Comparison of ENCODE assay signal across 15 mouse cellular contexts in genomic region chr6:121176011-121176730, GRCm38 (mm10). TPM values are rescaled to one million over a fixed set of nuclear protein-coding genes. Genes with fewer than 3 reads are reported as not detected.
DNase-seq lines count a peak whose midpoint lies in the region; ATAC-seq lines count a peak whose summit lies in the region.
"Had no signal": no experiment of that assay in that cellular context is flagged by ENCODE, and none has a peak within 500 bp of the region (broad histone marks: within the 10 kb centered on the region; RNA-seq: fewer than 3 reads in every experiment).

No protein-coding gene starts in this region.

- no peaks in the 10 kb centered on the region for H3K9me3 ChIP-seq in heart, embryonic 11.5 days (replicated peaks; ENCODE audit: control insufficient read depth, low read length)
- no peaks in the 10 kb centered on the region for H3K9me3 ChIP-seq in heart, embryonic 12.5 days (replicated peaks)
- no peaks in the 10 kb centered on the region for H3K9me3 ChIP-seq in hindbrain, embryonic 16.5 days (ENCODE audit: control insufficient read depth, low read length)
- no peaks in the 10 kb centered on the region for H3K9me3 ChIP-seq in midbrain, embryonic 16.5 days (replicated peaks; ENCODE audit: control insufficient read depth, low read length, poor library complexity, severe bottlenecking)
- H3K9me3 ChIP-seq: liver, embryonic 12.5 days had no signal

- H3K4me2 ChIP-seq in heart, embryonic 11.5 days: 0 out of 2 replicates have a peak overlapping the region, but pooled peaks have one; percentile 19
- H3K4me2 ChIP-seq in heart, embryonic 12.5 days: no peak overlapping the region
- no peak overlapping the region for H3K4me2 ChIP-seq in hindbrain, embryonic 16.5 days (ENCODE audit: low read length)
- H3K4me2 ChIP-seq in midbrain, embryonic 16.5 days (ENCODE audit: low read length): no peak overlapping the region
- H3K4me2 ChIP-seq: liver, embryonic 12.5 days had no signal

- H3K27ac ChIP-seq in heart, embryonic 11.5 days (ENCODE audit: low read depth, low read length): no peak overlapping the region
- no peak overlapping the region for H3K27ac ChIP-seq in heart, embryonic 12.5 days (ENCODE audit: poor library complexity, severe bottlenecking)
- H3K27ac ChIP-seq in hindbrain, embryonic 16.5 days (ENCODE audit: low read depth, low read length): no peak overlapping the region
- H3K27ac ChIP-seq in midbrain, embryonic 16.5 days (ENCODE audit: low read length): no peak overlapping the region
- H3K27ac ChIP-seq: kidney, postnatal 0 days; liver, embryonic 12.5 days; macrophage had no signal

- no peak for ATAC-seq in heart, embryonic 11.5 days (replicated peaks; ENCODE audit: insufficient number of reproducible peaks, low FRiP score, low TSS enrichment)
- no peak for ATAC-seq in heart, embryonic 12.5 days (ENCODE audit: insufficient number of reproducible peaks, low FRiP score)
- peak; percentile 43; the same call in 1 of the 2 replicates for ATAC-seq in hindbrain, embryonic 16.5 days
- peak; percentile 34; the same call in 1 of the 2 replicates for ATAC-seq in midbrain, embryonic 16.5 days
- ATAC-seq: liver, embryonic 12.5 days; Patski had no signal

- no peak overlapping the region for H3K4me3 ChIP-seq in heart, embryonic 11.5 days (ENCODE audit: low read depth, low read length)
- no peak overlapping the region for H3K4me3 ChIP-seq in heart, embryonic 12.5 days
- H3K4me3 ChIP-seq in hindbrain, embryonic 16.5 days (ENCODE audit: low read length): no peak overlapping the region
- H3K4me3 ChIP-seq in midbrain, embryonic 16.5 days (ENCODE audit: low read depth, low read length): no peak overlapping the region
- H3K4me3 ChIP-seq: liver, embryonic 12.5 days had no signal

- DNase-seq in R1 (ENCODE audit: low read depth, low spot score): peak; percentile 41
- no peak for DNase-seq in left cerebral cortex, adult 8-10 months (ENCODE audit: low spot score in 2 of 2)
- DNase-seq in thymus, postnatal 25 days: no peak
- no peak for DNase-seq in gastrocnemius, postnatal 4 days (ENCODE audit: low spot score in 2 of 2)
- DNase-seq: adrenal gland, postnatal 14 days; cerebellum, adult 2 months; right cerebral cortex, postnatal 4 days had no signal

- H3K36me3 ChIP-seq in heart, embryonic 11.5 days (ENCODE audit: control insufficient read depth, insufficient read depth, low read length): no peaks in the 10 kb centered on the region
- H3K36me3 ChIP-seq in heart, embryonic 12.5 days: no peaks in the 10 kb centered on the region
- H3K36me3 ChIP-seq in hindbrain, embryonic 16.5 days (ENCODE audit: control insufficient read depth, insufficient read depth, low read length): no peaks in the 10 kb centered on the region
- no peaks in the 10 kb centered on the region for H3K36me3 ChIP-seq in midbrain, embryonic 16.5 days (ENCODE audit: control insufficient read depth, insufficient read depth, low read length)
- H3K36me3 ChIP-seq: liver, embryonic 12.5 days had no signal

- no peaks in the 10 kb centered on the region; the same call in 1 of the 2 replicates for H3K27me3 ChIP-seq in heart, embryonic 11.5 days (ENCODE audit: control insufficient read depth, insufficient read depth, low read length)
- no peaks in the 10 kb centered on the region for H3K27me3 ChIP-seq in heart, embryonic 12.5 days (replicated peaks)
- no peaks in the 10 kb centered on the region for H3K27me3 ChIP-seq in hindbrain, embryonic 16.5 days (replicated peaks; ENCODE audit: control insufficient read depth, insufficient read depth, low read length)
- no peaks in the 10 kb centered on the region for H3K27me3 ChIP-seq in midbrain, embryonic 16.5 days (ENCODE audit: control insufficient read depth, insufficient read depth, low read depth, low read length)
- H3K27me3 ChIP-seq: Patski had no signal

- 47% methylated on average over 14 of the region's 14 CpGs for WGBS in heart, embryonic 11.5 days (ENCODE audit: insufficient replicate concordance)
- 40% methylated on average over 14 of the region's 14 CpGs for WGBS in heart, embryonic 12.5 days
- WGBS in hindbrain, embryonic 16.5 days: 50% methylated on average over 14 of the region's 14 CpGs
- WGBS in midbrain, embryonic 16.5 days: 41% methylated on average over 14 of the region's 14 CpGs

- peaks cover 15% of the 10 kb centered on the region for H3K4me1 ChIP-seq in heart, embryonic 11.5 days (ENCODE audit: control insufficient read depth, insufficient read depth, low read length)
- H3K4me1 ChIP-seq in heart, embryonic 12.5 days (replicated peaks): peaks cover 24% of the 10 kb centered on the region
- H3K4me1 ChIP-seq in hindbrain, embryonic 16.5 days (ENCODE audit: control insufficient read depth, insufficient read depth, low read depth, low read length): 0 out of 2 replicates have a peak, but pooled peaks cover 3% of the 10 kb centered on the region
- peaks cover 7% of the 10 kb centered on the region; the same call in 1 of the 2 replicates for H3K4me1 ChIP-seq in midbrain, embryonic 16.5 days (ENCODE audit: control insufficient read depth, insufficient read depth, low read length)

- H3K9ac ChIP-seq in heart, embryonic 11.5 days (ENCODE audit: low read depth, low read length): peak overlapping the region; percentile 34; the same call in 1 of the 2 replicates
- no peak overlapping the region for H3K9ac ChIP-seq in heart, embryonic 12.5 days
- H3K9ac ChIP-seq in hindbrain, embryonic 16.5 days (ENCODE audit: low read depth, low read length): no peak overlapping the region
- H3K9ac ChIP-seq in midbrain, embryonic 16.5 days (ENCODE audit: low read depth, low read length): 0 out of 2 replicates have a peak overlapping the region, but pooled peaks have one; percentile 23
- H3K9ac ChIP-seq: liver, embryonic 12.5 days had no signal

RNA-seq across cellular contexts. Expression of gene Pex26, which starts 7.3 kb away (rescaled TPM):
- polyA plus RNA-seq in heart, embryonic 11.5 days (2014; fragmentation: Nextera tagmentation; extraction: Ambion mirVana): 3.8 and 4.1 TPM in 2 replicates
- 6.1 and 6.5 TPM in 2 replicates for polyA plus RNA-seq in heart, embryonic 12.5 days (2016; fragmentation: Nextera tagmentation; extraction: Ambion mirVana)
- 13.5 and 15.6 TPM in 2 replicates for polyA plus RNA-seq in hindbrain, embryonic 16.5 days (2015; fragmentation: Nextera tagmentation; extraction: Ambion mirVana)
- 17.6 and 18.6 TPM in 2 replicates for polyA plus RNA-seq in midbrain, embryonic 16.5 days (2015; fragmentation: Nextera tagmentation; extraction: Ambion mirVana)
- total RNA-seq in left cerebral cortex, adult 8-10 months (2022): 10 to 100 TPM; 14.2 to 17.0 (median 14.8) TPM
- 1 to 10 TPM; 5.8 to 6.1 TPM for total RNA-seq in gastrocnemius, postnatal 4 days (2021)

RNA-seq across cellular contexts. Expression of gene Tuba8, which starts 34.3 kb away (rescaled TPM):
- 0.59 and 1.0 TPM in 2 replicates for polyA plus RNA-seq in heart, embryonic 11.5 days (2014; fragmentation: Nextera tagmentation; extraction: Ambion mirVana)
- polyA plus RNA-seq in heart, embryonic 12.5 days (2016; fragmentation: Nextera tagmentation; extraction: Ambion mirVana): 0.42 and 0.55 TPM in 2 replicates
- polyA plus RNA-seq in hindbrain, embryonic 16.5 days (2015; fragmentation: Nextera tagmentation; extraction: Ambion mirVana): 1.0 and 1.8 TPM in 2 replicates
- polyA plus RNA-seq in midbrain, embryonic 16.5 days (2015; fragmentation: Nextera tagmentation; extraction: Ambion mirVana): 1.2 and 1.3 TPM in 2 replicates
- total RNA-seq in left cerebral cortex, adult 8-10 months (2022): 10 to 100 TPM in 3 of 4 experiments, 1 to 10 TPM in 1; 9.2 to 13.6 (median 10.5) TPM
- 10 to 100 TPM; 26.4 to 36.8 TPM for total RNA-seq in gastrocnemius, postnatal 4 days (2021)

RNA-seq across cellular contexts. Expression of gene Mical3, which starts 45.4 kb away (rescaled TPM):
- polyA plus RNA-seq in heart, embryonic 11.5 days (2014; fragmentation: Nextera tagmentation; extraction: Ambion mirVana): 32.3 and 53.2 TPM in 2 replicates
- 37.4 and 39.5 TPM in 2 replicates for polyA plus RNA-seq in heart, embryonic 12.5 days (2016; fragmentation: Nextera tagmentation; extraction: Ambion mirVana)
- 31.4 and 32.9 TPM in 2 replicates for polyA plus RNA-seq in hindbrain, embryonic 16.5 days (2015; fragmentation: Nextera tagmentation; extraction: Ambion mirVana)
- polyA plus RNA-seq in midbrain, embryonic 16.5 days (2015; fragmentation: Nextera tagmentation; extraction: Ambion mirVana): 37.0 and 43.2 TPM in 2 replicates
- total RNA-seq in left cerebral cortex, adult 8-10 months (2022): 100 to 1,000 TPM; 105 to 113 (median 110) TPM
- total RNA-seq in gastrocnemius, postnatal 4 days (2021): 100 to 1,000 TPM in 1 of 2 experiments, 10 to 100 TPM in 1; 99.9 to 103 TPM

Comparison
In these comparisons a context has a peak if more than half of its experiments do, and no peak if none do; other contexts are left out.
1. H3K9ac ChIP-seq: peak in heart, embryonic 11.5 days (single experiment) and midbrain, embryonic 16.5 days (single experiment); none in heart, embryonic 12.5 days (single experiment) and hindbrain, embryonic 16.5 days (single experiment).
2. ATAC-seq: peak in hindbrain, embryonic 16.5 days (single experiment) and midbrain, embryonic 16.5 days (single experiment); none in heart, embryonic 11.5 days (single experiment) and heart, embryonic 12.5 days (single experiment).